ENCODE assay signal across 10 mouse cellular contexts in the genomic region with DNA sequence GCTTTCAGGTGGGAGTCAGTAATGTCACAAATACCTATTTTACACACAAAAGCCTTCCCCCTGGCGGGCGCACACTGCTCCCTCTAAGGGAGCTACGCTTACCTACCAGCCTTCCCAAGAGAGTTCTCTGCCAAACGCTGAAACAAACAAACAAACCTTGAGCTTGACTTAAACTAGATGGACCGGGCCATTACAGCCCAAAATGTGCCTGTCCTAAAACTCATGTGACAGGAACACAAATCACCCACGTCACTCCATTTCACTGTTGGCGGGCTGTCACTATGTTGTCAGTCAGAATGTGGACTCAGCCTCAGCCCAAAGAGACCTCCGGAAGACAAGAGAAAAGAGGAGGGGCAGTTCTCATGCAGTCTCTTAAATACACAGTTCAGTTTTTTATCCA.
A peak's percentile ranks its signal among the peaks of the same experiment; 100 is the strongest.
DNase-seq lines count a peak whose midpoint lies in the region; ATAC-seq and TF ChIP-seq lines count a peak whose summit lies in the region.
"Had no signal": no experiment of that assay in that cellular context is flagged by ENCODE, and none has a peak within 500 bp of the region (broad histone marks: within the 10 kb centered on the region; RNA-seq: fewer than 3 reads in every experiment).

No protein-coding gene starts in this region.

- 9% methylated on average over 8 of the region's 8 CpGs for WGBS in lung, postnatal 0 days
- WGBS in hindbrain, embryonic 13.5 days: 12% methylated on average over 8 of the region's 8 CpGs
- 6% methylated on average over 8 of the region's 8 CpGs for WGBS in liver, embryonic 11.5 days
- WGBS in stomach, embryonic 14.5 days: 8% methylated on average over 8 of the region's 8 CpGs

- H3K4me1 ChIP-seq in lung, postnatal 0 days (ENCODE audit: insufficient read depth, low read depth, low read length): peaks cover 3% of the 10 kb centered on the region; the same call in 1 of the 2 replicates
- H3K4me1 ChIP-seq in hindbrain, embryonic 13.5 days (replicated peaks): peaks cover 30% of the 10 kb centered on the region
- H3K4me1 ChIP-seq in liver, embryonic 11.5 days (replicated peaks; ENCODE audit: control insufficient read depth, insufficient read depth, low read length): peaks cover 18% of the 10 kb centered on the region
- H3K4me1 ChIP-seq in stomach, embryonic 14.5 days (ENCODE audit: control insufficient read depth, insufficient read depth, low read length): no peaks in the 10 kb centered on the region

- H3K4me3 ChIP-seq in lung, postnatal 0 days (ENCODE audit: low read depth, low read length): peak overlapping the region; percentile 39
- H3K4me3 ChIP-seq in hindbrain, embryonic 13.5 days: peak overlapping the region; percentile 34
- peak overlapping the region; percentile 50 for H3K4me3 ChIP-seq in liver, embryonic 11.5 days (ENCODE audit: low read depth, low read length)
- H3K4me3 ChIP-seq in stomach, embryonic 14.5 days (ENCODE audit: low read depth, low read length): peak overlapping the region; percentile 32

- peak overlapping the region; percentile 57 for H3K4me2 ChIP-seq in lung, postnatal 0 days (replicated peaks; ENCODE audit: low read depth, low read length)
- peak overlapping the region; percentile 56 for H3K4me2 ChIP-seq in hindbrain, embryonic 13.5 days
- H3K4me2 ChIP-seq in liver, embryonic 11.5 days: peak overlapping the region; percentile 77
- H3K4me2 ChIP-seq in stomach, embryonic 14.5 days (replicated peaks; ENCODE audit: low read depth, low read length): peak overlapping the region; percentile 47

- H3K36me3 ChIP-seq in lung, postnatal 0 days (ENCODE audit: insufficient read depth, low read length): no peaks in the 10 kb centered on the region
- no peaks in the 10 kb centered on the region for H3K36me3 ChIP-seq in hindbrain, embryonic 13.5 days
- no peaks in the 10 kb centered on the region for H3K36me3 ChIP-seq in liver, embryonic 11.5 days (ENCODE audit: control insufficient read depth, insufficient read depth, low read length)
- no peaks in the 10 kb centered on the region for H3K36me3 ChIP-seq in stomach, embryonic 14.5 days (ENCODE audit: control insufficient read depth, insufficient read depth, low read length)

- ATAC-seq in lung, postnatal 0 days: peak; percentile 40
- ATAC-seq in hindbrain, embryonic 13.5 days (ENCODE audit: low FRiP score): peak; percentile 53; the same call in 1 of the 2 replicates
- ATAC-seq in liver, embryonic 11.5 days (replicated peaks; ENCODE audit: low FRiP score): peak; percentile 48; the same call in 1 of the 2 replicates
- ATAC-seq in stomach, embryonic 14.5 days (ENCODE audit: insufficient number of reproducible peaks, insufficient read depth, low FRiP score, low read depth): no peak
- ATAC-seq: Patski had no signal

- no peak for TF ChIP-seq EP300 in lung, postnatal 0 days (IDR thresholded peaks at IDR 0.05)

- no peaks in the 10 kb centered on the region for H3K27me3 ChIP-seq in lung, postnatal 0 days (replicated peaks; ENCODE audit: insufficient read depth, low read length)
- peaks cover 8% of the 10 kb centered on the region for H3K27me3 ChIP-seq in hindbrain, embryonic 13.5 days
- H3K27me3 ChIP-seq in liver, embryonic 11.5 days (replicated peaks; ENCODE audit: control insufficient read depth, insufficient read depth, low read length): no peaks in the 10 kb centered on the region
- no peaks in the 10 kb centered on the region for H3K27me3 ChIP-seq in stomach, embryonic 14.5 days (ENCODE audit: control insufficient read depth, insufficient read depth, low read length)

- no peak overlapping the region for H3K27ac ChIP-seq in lung, postnatal 0 days (ENCODE audit: low read length)
- H3K27ac ChIP-seq in hindbrain, embryonic 13.5 days: no peak overlapping the region
- no peak overlapping the region for H3K27ac ChIP-seq in liver, embryonic 11.5 days (ENCODE audit: low read depth, low read length)
- H3K27ac ChIP-seq in stomach, embryonic 14.5 days (ENCODE audit: low read length): no peak overlapping the region
- H3K27ac ChIP-seq: macrophage had no signal

- no peak overlapping the region for H3K9ac ChIP-seq in lung, postnatal 0 days (replicated peaks; ENCODE audit: low read depth)
- H3K9ac ChIP-seq in hindbrain, embryonic 13.5 days: no peak overlapping the region
- peak overlapping the region; percentile 58 for H3K9ac ChIP-seq in liver, embryonic 11.5 days (ENCODE audit: low read depth, low read length)
- H3K9ac ChIP-seq in stomach, embryonic 14.5 days (replicated peaks; ENCODE audit: low read depth, low read length): no peak overlapping the region

- DNase-seq in lung, postnatal 0 days (ENCODE audit: low spot score): peak; percentile 55
- no peak for DNase-seq in lung, postnatal 10 days
- no peak for DNase-seq in liver, embryonic 11.5 days (ENCODE audit: low spot score)
- DNase-seq in urinary bladder, adult 2 months (ENCODE audit: low spot score): no peak
- DNase-seq in thymus, adult 18-20 months: no peak
- DNase-seq in layer of hippocampus, postnatal 14 days (ENCODE audit: low spot score in 2 of 2): no peak

- no peaks in the 10 kb centered on the region for H3K9me3 ChIP-seq in lung, postnatal 0 days (ENCODE audit: low read length)
- no peaks in the 10 kb centered on the region for H3K9me3 ChIP-seq in hindbrain, embryonic 13.5 days
- no peaks in the 10 kb centered on the region for H3K9me3 ChIP-seq in liver, embryonic 11.5 days (ENCODE audit: control insufficient read depth, low read length)
- H3K9me3 ChIP-seq in stomach, embryonic 14.5 days (ENCODE audit: control insufficient read depth, low read depth, low read length): no peaks in the 10 kb centered on the region

- TF ChIP-seq CTCF in lung, postnatal 0 days (IDR thresholded peaks at IDR 0.05): peak; percentile 39
